Comparison of ENCODE assay signal across 9 mouse cellular contexts in genomic region chr2:144441386-144441915, GRCm38 (mm10).
DNase-seq lines count a peak whose midpoint lies in the region; ATAC-seq and TF ChIP-seq lines count a peak whose summit lies in the region.
"Had no signal": no experiment of that assay in that cellular context is flagged by ENCODE, and none has a peak within 500 bp of the region (broad histone marks: within the 10 kb centered on the region; RNA-seq: fewer than 3 reads in every experiment).

No protein-coding gene starts in this region.

- peak; percentile 54; the same call in 1 of the 2 replicates for ATAC-seq in hindbrain, embryonic 15.5 days (ENCODE audit: low FRiP score, low read depth)
- peak; percentile 82 for ATAC-seq in Patski
- ATAC-seq in lung, postnatal 0 days = peak; percentile 86

- no peak for DNase-seq in hindbrain, embryonic 10.5 days (ENCODE audit: low spot score)
- peak; percentile 48 for DNase-seq in Patski (ENCODE audit: low read depth, low spot score)
- peak; percentile 58 to 64 for DNase-seq in frontal cortex, postnatal 36 days (ENCODE audit: low spot score in 2 of 2)
- DNase-seq in lung, postnatal 0 days (ENCODE audit: low spot score) = peak; percentile 66
- no peak for DNase-seq in kidney, postnatal 36 days
- no peak for DNase-seq in T-cell, adult 2 months (ENCODE audit: low spot score)
- DNase-seq in cerebellum, postnatal 36 days = no peak

- no peak overlapping the region for H3K4me2 ChIP-seq in hindbrain, embryonic 15.5 days
- H3K4me2 ChIP-seq in lung, postnatal 0 days (replicated peaks; ENCODE audit: low read depth, low read length) = no peak overlapping the region
- H3K4me2 ChIP-seq: neural tube, embryonic 12.5 days had no signal

- no peaks in the 10 kb centered on the region for H3K27me3 ChIP-seq in hindbrain, embryonic 15.5 days
- no peaks in the 10 kb centered on the region for H3K27me3 ChIP-seq in hindbrain, embryonic 10.5 days (ENCODE audit: insufficient read depth, poor library complexity, severe bottlenecking)
- no peaks in the 10 kb centered on the region for H3K27me3 ChIP-seq in Patski
- no peaks in the 10 kb centered on the region for H3K27me3 ChIP-seq in lung, postnatal 0 days (replicated peaks; ENCODE audit: insufficient read depth, low read length)
- H3K27me3 ChIP-seq: neural tube, embryonic 12.5 days had no signal

- WGBS in hindbrain, embryonic 15.5 days = 79% methylated on average over 11 of the region's 11 CpGs
- WGBS in hindbrain, embryonic 10.5 days = 90% methylated on average over 11 of the region's 11 CpGs
- WGBS in lung, postnatal 0 days = 44% methylated on average over 11 of the region's 11 CpGs

- no peak overlapping the region for H3K9ac ChIP-seq in hindbrain, embryonic 15.5 days
- H3K9ac ChIP-seq in lung, postnatal 0 days (replicated peaks; ENCODE audit: low read depth) = no peak overlapping the region
- H3K9ac ChIP-seq: neural tube, embryonic 12.5 days had no signal

- no peak overlapping the region for H3K27ac ChIP-seq in hindbrain, embryonic 15.5 days (replicated peaks)
- H3K27ac ChIP-seq in hindbrain, embryonic 10.5 days = no peak overlapping the region
- no peak overlapping the region for H3K27ac ChIP-seq in lung, postnatal 0 days (ENCODE audit: low read length)
- H3K27ac ChIP-seq: neural tube, embryonic 12.5 days had no signal

- H3K4me3 ChIP-seq in hindbrain, embryonic 15.5 days = no peak overlapping the region
- H3K4me3 ChIP-seq in hindbrain, embryonic 10.5 days = no peak overlapping the region
- no peak overlapping the region for H3K4me3 ChIP-seq in lung, postnatal 0 days (ENCODE audit: low read depth, low read length)
- H3K4me3 ChIP-seq: neural tube, embryonic 12.5 days had no signal

- no peaks in the 10 kb centered on the region for H3K9me3 ChIP-seq in hindbrain, embryonic 15.5 days
- H3K9me3 ChIP-seq in hindbrain, embryonic 10.5 days = no peaks in the 10 kb centered on the region
- no peaks in the 10 kb centered on the region for H3K9me3 ChIP-seq in lung, postnatal 0 days (ENCODE audit: low read length)
- H3K9me3 ChIP-seq: neural tube, embryonic 12.5 days had no signal

- no peak for TF ChIP-seq EP300 in lung, postnatal 0 days (IDR thresholded peaks at IDR 0.05)

- H3K36me3 ChIP-seq in hindbrain, embryonic 15.5 days = no peaks in the 10 kb centered on the region
- no peaks in the 10 kb centered on the region for H3K36me3 ChIP-seq in hindbrain, embryonic 10.5 days
- H3K36me3 ChIP-seq in lung, postnatal 0 days (ENCODE audit: insufficient read depth, low read length) = no peaks in the 10 kb centered on the region
- H3K36me3 ChIP-seq: neural tube, embryonic 12.5 days had no signal

- POLR2A ChIA-PET in Patski (lab: Charles Lee) = no interaction called here

- TF ChIP-seq CTCF in Patski (IDR thresholded peaks at IDR 0.05) = no peak
- no peak for TF ChIP-seq CTCF in lung, postnatal 0 days (IDR thresholded peaks at IDR 0.05)

- no peaks in the 10 kb centered on the region for H3K4me1 ChIP-seq in hindbrain, embryonic 15.5 days (replicated peaks)
- H3K4me1 ChIP-seq in hindbrain, embryonic 10.5 days (replicated peaks) = no peaks in the 10 kb centered on the region
- H3K4me1 ChIP-seq in lung, postnatal 0 days (ENCODE audit: insufficient read depth, low read depth, low read length) = no peaks in the 10 kb centered on the region
- H3K4me1 ChIP-seq: neural tube, embryonic 12.5 days had no signal

- CTCF ChIA-PET in Patski (lab: Charles Lee) = interaction anchor here (1.3 kb wide), 1 partner anchor 9 kb away, joined by 3 read pairs; no protein-coding TSS in a partner anchor

- in situ Hi-C loops in Patski (cut with MboI; ENCODE audit: low pct_unique_long_range_greater_than_20kb) = no loop called here

Comparison
In these comparisons a context has a peak if more than half of its experiments do, and no peak if none do; other contexts are left out.
1. DNase-seq: peak in Patski (single experiment), frontal cortex, postnatal 36 days (2 of 2) and lung, postnatal 0 days (single experiment); none in hindbrain, embryonic 10.5 days (single experiment), kidney, postnatal 36 days (0 of 2), T-cell, adult 2 months (single experiment) and cerebellum, postnatal 36 days (0 of 2).
2. Peak in every context shown above with its lines, with median percentiles within 50 percentile points of each other: ATAC-seq.